Mouse (Mus musculus) kidney, embryonic 14.5 days (tissue): ENCODE measurements around the gene Trim12a. TPM values are rescaled to one million over a fixed set of nuclear protein-coding genes. Genes with fewer than 3 reads are reported as not detected.
A peak's percentile ranks its signal among the peaks of the same experiment; 100 is the strongest.
"Not testable (repeated sequence)": the region's sequence is repeated elsewhere in the genome, so short reads cannot be mapped to it uniquely, and the experiment has no call there.

Source experiments
- ATAC-seq: fragments of 200-750 bp; cut with Nextera tagmentation; 2 replicates; pipeline ENCODE4 v1.8.0; 2017; ENCODE audit warnings: moderate number of reproducible peaks, mild to moderate bottlenecking, moderate TSS enrichment, moderate library complexity; ENCODE audit not compliant: low FRiP score, low TSS enrichment
- H3K27ac ChIP-seq: fragments of 300-500 bp; sonication (generic); 2 replicates; pipeline ENCODE4 v1.5.1; 2014; ENCODE audit warnings: low read depth, mild to moderate bottlenecking, low read length, moderate library complexity, mixed read lengths
- H3K27me3 ChIP-seq: fragments of 300-500 bp; sonication (generic); 2 replicates; pipeline ENCODE4 v1.6.1; 2014; ENCODE audit warnings: mild to moderate bottlenecking, low read length; ENCODE audit not compliant: control insufficient read depth, insufficient read depth
- H3K36me3 ChIP-seq: fragments of 300-500 bp; sonication (generic); 2 replicates; pipeline ENCODE4 v1.6.1; 2014; ENCODE audit warnings: low read length, mixed read lengths; ENCODE audit not compliant: control insufficient read depth, insufficient read depth
- H3K4me1 ChIP-seq: fragments of 300-500 bp; sonication (generic); 2 replicates; pipeline ENCODE4 v1.6.1; 2014; ENCODE audit warnings: low read length, mixed read lengths; ENCODE audit not compliant: control insufficient read depth, insufficient read depth
- H3K4me2 ChIP-seq: fragments of 300-500 bp; sonication (generic); replicated peaks from 2 replicates; pipeline ENCODE4 v1.6.1; 2014; ENCODE audit warnings: low read depth, mild to moderate bottlenecking, low read length
- H3K4me3 ChIP-seq: fragments of 300-500 bp; sonication (generic); 2 replicates; pipeline ENCODE4 v1.5.1; 2014; ENCODE audit warnings: mild to moderate bottlenecking, low read length
- H3K9ac ChIP-seq: fragments of 300-500 bp; sonication (generic); 2 replicates; pipeline ENCODE4 v1.6.1; 2014; ENCODE audit warnings: low read depth, mild to moderate bottlenecking, low read length, moderate library complexity
- H3K9me3 ChIP-seq: fragments of 300-500 bp; sonication (generic); 2 replicates; pipeline ENCODE4 v1.6.1; 2016; ENCODE audit warnings: low read length; ENCODE audit not compliant: control insufficient read depth
- WGBS: fragments of 180-500 bp; shearing (Covaris S2); extraction: QIAGEN DNeasy Blood & Tissue Kit; methylation state at CpG from one replicate; pipeline ENCODE4 v1.1.7; 2014; 5-methylcytosine and 5-hydroxymethylcytosine counted together
- polyA plus RNA-seq: library from polyadenylated mRNA; unstranded; fragments of >200 nt; fragmentation: Nextera tagmentation; extraction: Ambion mirVana; gene quantifications from 2 replicates; pipeline ENCODE4 v1.2.1, GENCODE M21; 2014

The Trim12a gene
- polyA plus RNA-seq, 1 experiment from 2014 or later: 6.3 TPM

GRCm38 (mm10) chr7:104314796-104315353 is 391 bp downstream of the Trim12a start:
- Histone ChIP-seq H3K4me2 (peak overlapping the region; percentile 43), H3K27ac (no peak overlapping the region), H3K36me3 (no peaks in the 10 kb centered on the region), H3K4me3 (peak overlapping the region; percentile 38), H3K4me1 (no peaks in the 10 kb centered on the region), H3K9ac (peak overlapping the region; percentile 23; the same call in 1 of the 2 replicates), H3K27me3 (no peaks in the 10 kb centered on the region), H3K9me3 (no peaks in the 10 kb centered on the region)
- ATAC-seq: peak; percentile 65; the same call in 1 of the 2 replicates
- WGBS: 11% methylated on average over 15 of the region's 15 CpGs

GRCm38 (mm10) chr7:104291638-104292400 is 23.4 kb downstream of the Trim12a start:
- Histone ChIP-seq H3K36me3 (no peaks in the 10 kb centered on the region), H3K4me1 (no peaks in the 10 kb centered on the region), H3K27ac (no peak overlapping the region), H3K4me2 (no peak overlapping the region), H3K9ac (no peak overlapping the region), H3K9me3 (no peaks in the 10 kb centered on the region), H3K27me3 (no peaks in the 10 kb centered on the region), H3K4me3 (no peak overlapping the region)
- 80% methylated on average over 5 of the region's 5 CpGs for WGBS
- no peak for ATAC-seq

GRCm38 (mm10) chr7:104290641-104291040 is 24.6 kb downstream of the Trim12a start:
- WGBS: 100% methylated on average over 1 of the region's 1 CpGs
- no peak overlapping the region for H3K9ac ChIP-seq
- no peak overlapping the region for H3K4me2 ChIP-seq
- no peak for ATAC-seq
- H3K27ac ChIP-seq: no peak overlapping the region
- no peak overlapping the region for H3K4me3 ChIP-seq
- no peaks in the 10 kb centered on the region for H3K36me3 ChIP-seq
- H3K4me1 ChIP-seq: no peaks in the 10 kb centered on the region
- no peaks in the 10 kb centered on the region for H3K27me3 ChIP-seq
- H3K9me3 ChIP-seq: no peaks in the 10 kb centered on the region

GRCm38 (mm10) chr7:104287576-104288443 is 27.5 kb downstream of the Trim12a start, which contains the start of gene Trim5:
Trim5 (minus strand) TSS chr7:104288094.
- peak within 1 kb of the TSS; percentile 17 for H3K4me2 ChIP-seq
- 0 out of 2 replicates have a peak within 1 kb of the TSS, but pooled peaks have one; percentile 9 for H3K4me3 ChIP-seq
- not testable (repeated sequence) for H3K36me3 ChIP-seq, H3K9me3 ChIP-seq, H3K4me1 ChIP-seq, H3K27me3 ChIP-seq, H3K27ac ChIP-seq, H3K9ac ChIP-seq
- peak; percentile 86; the same call in 1 of the 2 replicates for ATAC-seq
- WGBS: 39% methylated on average over 14 of the region's 14 CpGs

- H3K36me3 ChIP-seq, H3K27ac ChIP-seq, ATAC-seq, H3K4me2 ChIP-seq, H3K4me3 ChIP-seq, H3K9me3 ChIP-seq, H3K27me3 ChIP-seq, H3K4me1 ChIP-seq, H3K9ac ChIP-seq: not testable (repeated sequence)
- WGBS: 88% methylated on average over 3 of the region's 3 CpGs
Observed at GRCm38 (mm10) chr7:104279361-104279760, 35.9 kb downstream of the Trim12a start.

- H3K27me3 ChIP-seq, H3K9me3 ChIP-seq, H3K9ac ChIP-seq, H3K4me1 ChIP-seq, H3K4me2 ChIP-seq, H3K36me3 ChIP-seq, H3K27ac ChIP-seq, ATAC-seq, H3K4me3 ChIP-seq: not testable (repeated sequence)
- WGBS: 69% methylated on average over 3 of the region's 5 CpGs
Observed at GRCm38 (mm10) chr7:104265335-104265734, 49.9 kb downstream of the Trim12a start.

- not testable (repeated sequence) for H3K4me2 ChIP-seq, H3K9ac ChIP-seq, H3K36me3 ChIP-seq, H3K9me3 ChIP-seq, H3K4me3 ChIP-seq, H3K4me1 ChIP-seq, ATAC-seq, H3K27me3 ChIP-seq, H3K27ac ChIP-seq
- 90% methylated on average over 4 of the region's 4 CpGs for WGBS
Observed at GRCm38 (mm10) chr7:104260380-104260779, 54.9 kb downstream of the Trim12a start.
